Mouse (Mus musculus) cerebellum, postnatal 25 days (tissue): ENCODE data around the gene Nfyc.

Experiments used
- DNase-seq, 2 experiments: peaks; one replicate each; pipeline ENCODE4 v3.0.0; 2021; ENCODE audit warnings: mixed read lengths in 2 of 2

Gene Nfyc

GRCm38 (mm10) chr4:120825100-120825553 lies 6.2 kb downstream of the Nfyc start:
- DNase-seq = peak; percentile 99

- DNase-seq = no peak
Observed at GRCm38 (mm10) chr4:120822191-120822911, 9.0 kb downstream of the Nfyc start.

GRCm38 (mm10) chr4:120819871-120820270 lies 11.5 kb downstream of the Nfyc start:
- DNase-seq = no peak

GRCm38 (mm10) chr4:120819296-120819695 lies 12.1 kb downstream of the Nfyc start:
- DNase-seq = no peak

GRCm38 (mm10) chr4:120817951-120818350 lies 13.4 kb downstream of the Nfyc start:
- DNase-seq = no peak

- DNase-seq = no peak
Observed at GRCm38 (mm10) chr4:120817002-120817774, 14.2 kb downstream of the Nfyc start.

GRCm38 (mm10) chr4:120815622-120816334 lies 15.6 kb downstream of the Nfyc start:
- peak; percentile 72 to 81 for DNase-seq

- DNase-seq = no peak
Observed at GRCm38 (mm10) chr4:120815163-120815562, 16.2 kb downstream of the Nfyc start.

GRCm38 (mm10) chr4:120814171-120814570 lies 17.2 kb downstream of the Nfyc start:
- peak; percentile 35 for DNase-seq

GRCm38 (mm10) chr4:120813762-120814161 lies 17.6 kb downstream of the Nfyc start:
- no peak for DNase-seq

GRCm38 (mm10) chr4:120805816-120806215 lies 25.6 kb downstream of the Nfyc start:
- DNase-seq = no peak

GRCm38 (mm10) chr4:120801446-120801845 lies 29.9 kb downstream of the Nfyc start:
- DNase-seq = peak in 1 of 2 experiments; percentile 44

- peak in 1 of 2 experiments; percentile 31 for DNase-seq
Observed at GRCm38 (mm10) chr4:120800691-120801090, 30.7 kb downstream of the Nfyc start.

- no peak for DNase-seq
Observed at GRCm38 (mm10) chr4:120799680-120800166, 31.6 kb downstream of the Nfyc start.

GRCm38 (mm10) chr4:120797985-120798725 lies 33.2 kb downstream of the Nfyc start:
- DNase-seq = no peak

GRCm38 (mm10) chr4:120796687-120797086 lies 34.7 kb downstream of the Nfyc start:
- no peak for DNase-seq

GRCm38 (mm10) chr4:120795646-120796045 lies 35.7 kb downstream of the Nfyc start:
- DNase-seq = no peak

GRCm38 (mm10) chr4:120792918-120793317 lies 38.5 kb downstream of the Nfyc start:
- DNase-seq = no peak

- DNase-seq = peak; percentile 27 to 50
Observed at GRCm38 (mm10) chr4:120790027-120790426, 41.3 kb downstream of the Nfyc start.

- DNase-seq = no peak
Observed at GRCm38 (mm10) chr4:120755801-120756200, 75.6 kb downstream of the Nfyc start.

GRCm38 (mm10) chr4:120755299-120755698 lies 76.1 kb downstream of the Nfyc start:
- DNase-seq = peak; percentile 79 to 88

GRCm38 (mm10) chr4:120749601-120750000 lies 81.8 kb downstream of the Nfyc start:
- no peak for DNase-seq
